Mouse (Mus musculus): Measurements from ENCODE around the gene Dapk2.

The Dapk2 gene

GRCm38 (mm10) chr9:66157958-66158830 lies at the start of gene Dapk2:
TSS of gene Dapk2 (plus strand) at chr9:66158223.
- peak; percentile 86 for DNase-seq (ENCODE audit: low spot score)

GRCm38 (mm10) chr9:66109574-66109973 lies 48.4 kb upstream of the Dapk2 start:
- DNase-seq (ENCODE audit: low spot score): no peak

DNA sequence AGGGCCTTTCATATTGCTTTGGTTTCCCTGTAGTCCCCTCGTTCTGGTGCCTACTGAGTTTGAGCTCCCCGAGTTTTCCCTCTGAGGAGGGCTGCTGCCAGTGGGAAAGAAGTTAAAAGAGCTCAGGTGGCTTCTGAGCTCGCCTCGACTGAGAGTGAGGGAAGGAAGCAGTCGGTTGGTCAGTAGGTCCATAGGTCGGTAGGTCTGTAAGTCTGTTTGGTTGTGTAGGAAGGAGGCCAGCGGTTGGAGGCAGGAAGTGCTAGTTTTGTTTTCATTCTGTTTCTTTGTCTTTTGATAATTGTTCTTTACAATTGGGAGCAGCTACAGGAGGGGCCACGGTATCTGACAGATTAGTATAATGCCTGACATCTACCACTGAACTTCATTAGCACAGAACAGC lies 47.9 kb upstream of the Dapk2 start:
- no peak for DNase-seq (ENCODE audit: low spot score)

- peak; percentile 41 for DNase-seq (ENCODE audit: low spot score)
Observed at GRCm38 (mm10) chr9:66110611-66111379, 47.2 kb upstream of the Dapk2 start.

DNA sequence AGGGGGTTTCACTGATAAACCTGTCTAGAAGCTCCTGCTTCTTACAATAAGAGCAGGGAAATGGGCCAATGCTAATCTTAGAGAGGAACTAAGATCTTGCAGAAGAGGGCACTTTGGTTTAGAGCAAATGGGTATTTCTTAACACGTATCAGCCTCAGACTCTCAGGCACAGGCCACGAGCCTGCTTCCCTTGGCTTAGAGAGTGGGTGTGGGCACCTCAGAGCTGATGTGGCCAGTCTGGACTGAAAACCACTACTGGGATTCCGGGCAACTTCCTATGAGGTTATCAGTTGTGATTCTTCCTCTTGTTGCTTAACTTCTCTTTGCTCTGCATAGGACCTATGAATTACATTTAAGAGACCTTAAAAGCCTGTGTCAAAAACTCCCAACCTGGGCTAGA lies 43.7 kb upstream of the Dapk2 start:
- no peak for DNase-seq (ENCODE audit: low spot score)

GRCm38 (mm10) chr9:66116890-66117289 lies 41.1 kb upstream of the Dapk2 start:
- no peak for DNase-seq (ENCODE audit: low spot score)

DNA sequence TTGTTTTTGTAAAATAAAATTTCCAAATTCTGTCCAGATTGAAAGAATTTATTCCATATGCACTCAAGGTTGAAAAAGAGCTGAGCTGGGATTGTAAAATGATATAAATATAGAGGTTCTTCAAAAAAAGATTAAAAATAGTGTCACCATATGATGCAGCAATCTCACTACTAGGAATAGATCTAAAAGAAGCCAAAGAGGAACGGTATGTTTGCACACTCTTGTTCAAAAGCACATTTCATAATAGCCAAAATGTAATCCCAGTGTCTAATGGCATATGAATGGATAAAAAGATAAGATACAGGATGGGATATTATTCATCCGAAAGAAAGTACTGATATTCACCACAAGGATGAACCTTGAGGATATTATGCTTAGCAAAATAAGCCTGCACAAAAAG lies 38.5 kb upstream of the Dapk2 start:
- DNase-seq (ENCODE audit: low spot score): no peak

- DNase-seq (ENCODE audit: low spot score): no peak
Observed at GRCm38 (mm10) chr9:66120106-66120505, 37.9 kb upstream of the Dapk2 start.

DNA sequence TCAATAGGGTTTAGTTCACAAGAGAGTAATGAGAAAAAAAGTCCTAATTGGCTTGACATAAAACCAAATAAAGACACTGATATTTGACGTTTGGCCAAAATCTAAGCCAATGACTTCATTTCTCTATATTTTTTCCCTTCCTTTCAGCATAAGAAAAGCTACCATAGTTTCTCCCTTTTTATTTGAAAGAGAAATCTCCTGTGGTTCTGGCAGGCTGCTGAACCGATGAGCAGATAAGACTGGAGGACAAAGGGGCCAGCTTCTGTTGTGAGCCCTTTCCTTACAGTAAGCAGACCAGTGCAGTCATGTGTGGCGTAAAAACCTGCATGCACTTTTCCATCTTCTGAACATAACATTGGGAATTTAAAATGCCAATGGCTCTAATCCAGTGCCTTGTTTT lies 37.1 kb upstream of the Dapk2 start:
- DNase-seq (ENCODE audit: low spot score): no peak

GRCm38 (mm10) chr9:66121421-66121820 lies 36.6 kb upstream of the Dapk2 start:
- DNase-seq (ENCODE audit: low spot score): no peak

- no peak for DNase-seq (ENCODE audit: low spot score)
Observed at GRCm38 (mm10) chr9:66123648-66124047, 34.4 kb upstream of the Dapk2 start.

GRCm38 (mm10) chr9:66124111-66124531 lies 33.9 kb upstream of the Dapk2 start:
- peak; percentile 62 for DNase-seq (ENCODE audit: low spot score)

DNA sequence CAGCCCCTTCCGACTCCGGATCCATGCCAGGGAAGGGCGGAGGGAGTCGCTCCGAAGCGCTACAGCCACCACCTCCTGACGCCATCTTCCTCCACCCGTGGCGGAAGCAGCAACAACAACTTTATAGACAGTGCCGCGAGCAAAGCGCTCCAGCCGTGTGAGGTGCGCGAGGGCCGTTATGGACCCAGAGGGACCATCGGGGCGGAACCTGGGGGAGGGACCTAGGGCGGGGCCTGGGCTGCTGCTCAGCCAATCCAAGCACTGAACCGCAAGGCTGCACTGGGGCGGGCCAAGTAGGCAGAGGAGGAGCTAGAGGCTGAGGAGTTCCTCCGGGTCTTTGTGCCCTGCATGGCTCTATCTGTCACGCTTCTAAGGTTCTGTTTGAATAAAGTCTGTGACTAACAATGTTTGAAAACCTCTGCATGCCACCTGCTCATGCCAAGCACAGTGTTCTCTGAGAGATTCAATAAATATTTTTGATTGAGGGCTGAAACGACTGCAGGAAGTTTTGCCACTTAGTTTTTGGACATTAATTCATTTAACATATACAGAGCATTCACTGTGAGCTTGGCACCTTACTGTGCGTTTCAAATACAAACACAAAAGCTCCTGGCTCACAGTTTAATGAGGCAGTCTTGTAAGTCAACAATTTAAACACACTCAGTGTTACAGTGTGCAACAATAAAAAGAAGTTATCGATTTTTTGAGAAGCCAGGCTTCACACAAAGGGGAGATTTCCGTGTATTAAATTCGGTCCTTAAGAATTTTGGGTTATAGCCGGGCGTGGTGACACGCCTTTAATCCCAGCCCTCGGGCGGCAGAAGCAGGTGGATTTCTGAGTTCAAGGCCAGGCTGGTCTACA lies 33.1 kb upstream of the Dapk2 start:
- peak; percentile 99 for DNase-seq (ENCODE audit: low spot score)

- peak; percentile 42 for DNase-seq (ENCODE audit: low spot score)
Observed at GRCm38 (mm10) chr9:66125543-66126455, 32.2 kb upstream of the Dapk2 start.

DNA sequence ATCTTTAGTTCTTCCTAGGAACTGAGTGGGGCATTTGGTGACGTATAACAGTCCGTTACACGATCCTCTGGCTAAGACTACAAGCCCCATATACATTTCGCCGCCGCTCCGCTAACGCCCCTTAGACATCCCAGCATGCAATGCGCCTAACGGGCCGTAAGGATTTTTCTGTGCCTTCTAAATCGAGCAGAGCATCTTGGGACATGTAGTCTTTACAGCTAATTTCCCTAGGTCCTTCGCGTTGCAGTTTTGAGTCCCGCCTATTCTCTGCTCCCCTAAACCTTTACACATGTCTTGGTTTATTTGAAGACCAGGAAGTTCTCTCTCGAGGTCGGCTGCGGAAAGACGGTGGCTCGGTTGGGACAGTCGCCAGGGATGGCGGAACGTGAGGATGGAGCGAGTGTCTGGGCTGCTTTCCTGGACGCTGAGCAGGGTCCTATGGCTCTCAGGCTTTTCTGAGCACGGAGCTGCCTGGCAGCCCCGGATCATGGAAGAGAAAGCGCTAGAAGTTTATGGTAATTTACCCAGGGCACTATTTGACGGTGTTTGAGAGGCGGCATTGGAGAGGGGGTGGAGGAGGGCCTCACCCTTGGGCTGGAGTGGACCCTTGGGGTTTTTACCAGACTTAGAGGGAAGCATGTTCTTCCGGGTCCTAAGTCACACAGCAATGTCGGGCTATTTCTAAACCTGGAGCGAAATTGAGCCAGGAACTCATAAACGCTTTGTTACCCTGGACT lies 31.4 kb upstream of the Dapk2 start, which contains the start of the genes Snx1 and Ciao2a:
Gene Snx1 (minus strand): TSS at position 132 of the 737 bp plus-strand sequence.
Gene Ciao2a (plus strand): TSS at position 156 of the 737 bp plus-strand sequence.
- DNase-seq (ENCODE audit: low spot score): peak; percentile 99

DNA sequence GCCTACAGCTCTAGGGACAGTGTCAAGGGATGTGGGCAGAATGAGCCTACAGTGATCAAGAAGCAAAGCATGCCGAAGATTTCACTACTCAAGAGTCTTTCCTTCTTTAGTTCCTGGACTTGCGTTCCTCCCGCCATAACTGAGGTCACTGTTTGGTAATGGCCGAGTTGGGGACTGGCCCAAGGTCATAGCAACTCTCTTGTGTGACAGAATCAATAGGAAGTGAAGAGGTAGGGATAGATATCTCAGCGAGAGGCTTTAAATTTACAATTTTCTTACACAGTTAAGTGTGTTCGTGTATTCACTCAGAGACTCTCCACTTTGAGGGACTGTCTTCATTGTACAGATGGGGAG lies 30.9 kb upstream of the Dapk2 start:
- DNase-seq (ENCODE audit: low spot score): peak; percentile 42

DNA sequence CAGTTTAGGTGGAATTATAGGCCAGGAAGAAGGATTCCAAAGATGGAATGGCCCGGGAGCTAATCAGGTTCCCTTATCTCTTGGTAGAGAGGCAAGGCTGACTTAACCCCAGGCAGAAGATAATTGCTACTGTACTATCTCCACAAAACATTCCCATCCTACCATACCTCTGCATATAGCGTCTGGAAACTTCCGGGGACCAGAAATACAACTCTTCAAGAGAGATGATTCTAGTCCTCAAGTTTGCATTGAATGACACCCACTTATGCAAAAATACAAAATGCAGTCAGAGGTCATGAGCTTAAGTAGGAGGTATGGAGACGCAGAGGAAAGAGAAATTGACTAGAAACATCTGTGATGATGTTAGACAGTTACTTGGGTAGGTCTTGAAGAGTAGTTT lies 30.1 kb upstream of the Dapk2 start:
- no peak for DNase-seq (ENCODE audit: low spot score)

DNA sequence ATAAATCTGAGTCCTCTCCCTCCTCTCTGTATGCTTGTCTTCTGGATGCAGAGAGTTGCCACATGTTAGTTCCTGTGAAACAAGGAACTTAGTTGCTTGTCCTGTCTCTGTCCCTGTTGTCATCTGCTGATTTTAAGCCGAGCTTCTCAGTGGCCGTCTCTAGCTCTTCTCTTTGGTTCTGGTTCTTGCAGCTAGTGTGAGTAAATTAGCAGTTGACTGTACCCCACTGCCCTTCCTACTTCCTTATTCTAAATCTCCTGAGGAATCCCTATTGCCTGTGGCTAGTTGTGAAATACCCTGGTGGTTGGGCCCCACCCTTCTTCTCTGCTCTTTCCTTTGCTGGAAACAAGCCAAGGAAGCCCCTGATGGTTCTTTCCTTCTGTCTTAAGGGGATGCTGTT lies 26.6 kb upstream of the Dapk2 start:
- no peak for DNase-seq (ENCODE audit: low spot score)

DNA sequence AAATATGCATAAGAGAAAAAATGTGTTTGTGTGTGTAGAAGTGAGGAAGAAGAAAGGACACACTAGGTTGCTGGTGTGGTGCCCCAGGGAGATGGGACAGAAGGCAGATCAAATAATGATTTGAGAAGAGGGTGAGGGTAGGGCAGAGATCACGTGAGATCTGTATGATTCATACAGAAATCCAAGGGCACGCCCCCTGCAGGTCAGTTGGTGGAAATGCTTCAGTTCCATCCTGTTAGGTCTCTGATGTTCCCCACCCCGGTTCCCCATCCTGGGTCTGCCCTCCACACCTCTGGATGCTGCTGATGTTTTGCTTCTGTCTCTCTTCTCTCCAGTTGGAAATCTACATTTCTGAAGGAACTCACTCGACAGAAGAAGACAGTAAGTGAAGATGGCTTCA lies 22.1 kb upstream of the Dapk2 start:
- no peak for DNase-seq (ENCODE audit: low spot score)

DNA sequence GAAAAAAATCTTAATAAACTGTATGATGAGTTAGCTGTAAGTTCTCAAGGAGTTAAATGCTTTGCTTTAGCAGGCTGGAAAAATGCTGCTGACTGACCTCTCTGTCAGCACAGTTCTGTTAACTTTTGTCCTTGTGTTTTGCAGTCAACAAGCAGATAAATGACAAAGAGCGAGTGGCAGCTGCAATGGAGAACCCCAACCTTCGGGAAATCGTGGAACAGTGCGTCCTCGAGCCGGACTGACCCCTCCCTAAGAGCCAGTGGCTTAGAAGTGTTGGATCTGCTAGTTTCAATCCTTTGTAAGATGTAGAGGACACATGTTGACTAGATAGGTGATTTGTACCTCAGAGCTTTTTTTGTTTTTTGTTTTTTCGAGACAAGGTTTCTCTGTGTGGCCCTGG lies 19.8 kb upstream of the Dapk2 start:
- DNase-seq (ENCODE audit: low spot score): no peak

Data from embryo, embryonic 10.5 days (tissue).